Mouse (Mus musculus) lung, embryonic 14.5 days (tissue): ENCODE measurements at regions not wholly inside any gene's neighbourhood (a gene's known extent, or its start where the extent isn't known, plus 50 kb on each side); places are given as distances from the start of the nearest gene placed in this dataset.
"Not testable (repeated sequence)": the region's sequence is repeated elsewhere in the genome, so short reads cannot be mapped to it uniquely, and the experiment has no call there.

Experiments
- ATAC-seq: fragments of 200-750 bp; cut with Nextera tagmentation; 2 replicates; pipeline ENCODE4 v1.8.0; 2017; ENCODE audit warnings: mild to moderate bottlenecking, moderate TSS enrichment, moderate library complexity; ENCODE audit not compliant: insufficient read depth
- DNase-seq: peaks from one replicate; pipeline ENCODE4 v3.0.0-alpha.2; 2015
- H3K27ac ChIP-seq: fragments of 300-500 bp; sonication (generic); 2 replicates; pipeline ENCODE4 v1.5.1; 2014; ENCODE audit warnings: low read depth, mild to moderate bottlenecking, moderate library complexity
- H3K27me3 ChIP-seq: fragments of 300-500 bp; sonication (generic); 2 replicates; pipeline ENCODE4 v1.6.1; 2014; ENCODE audit warnings: low read length, control low read depth; ENCODE audit not compliant: insufficient read depth
- H3K36me3 ChIP-seq: fragments of 300-500 bp; sonication (generic); 2 replicates; pipeline ENCODE4 v1.6.1; 2014; ENCODE audit warnings: control low read depth; ENCODE audit not compliant: insufficient read depth
- H3K4me1 ChIP-seq: fragments of 300-500 bp; sonication (generic); 2 replicates; pipeline ENCODE4 v1.6.1; 2014; ENCODE audit warnings: antibody characterized with exemption, control low read depth; ENCODE audit not compliant: insufficient read depth
- H3K4me2 ChIP-seq: fragments of 300-500 bp; sonication (generic); 2 replicates; pipeline ENCODE4 v1.6.1; 2014; ENCODE audit warnings: mild to moderate bottlenecking
- H3K4me3 ChIP-seq: fragments of 300-500 bp; sonication (generic); 2 replicates; pipeline ENCODE4 v1.5.1; 2014; ENCODE audit warnings: low read depth, low read length
- H3K9ac ChIP-seq: fragments of 300-500 bp; sonication (generic); 2 replicates; pipeline ENCODE4 v1.6.1; 2014
- H3K9me3 ChIP-seq: fragments of 300-500 bp; sonication (generic); 2 replicates; pipeline ENCODE4 v1.6.1; 2016; ENCODE audit warnings: low read depth, low read length, control low read depth
- CTCF ChIP-seq: IDR thresholded peaks from 2 replicates; pipeline ENCODE4 v1.5.1; 2016; ENCODE audit warnings: antibody characterized with exemption, low read depth
- WGBS: fragments of 180-500 bp; shearing (Covaris S2); extraction: QIAGEN DNeasy Blood & Tissue Kit; methylation state at CpG from one replicate; pipeline ENCODE4 v1.1.7; 2014; 5-methylcytosine and 5-hydroxymethylcytosine counted together

- no peak overlapping the region for H3K4me3 ChIP-seq
- no peaks in the 10 kb centered on the region for H3K9me3 ChIP-seq
Measured at GRCm38 (mm10) chr16:61484315-61484714, 879.0 kb upstream of the Epha6 start.

GRCm38 (mm10) chr16:61441881-61442280 is 836.5 kb upstream of the Epha6 start:
- Histone ChIP-seq H3K36me3 (no peaks in the 10 kb centered on the region), H3K9me3 (no peaks in the 10 kb centered on the region), H3K27me3 (no peaks in the 10 kb centered on the region), H3K27ac (no peak overlapping the region), H3K9ac (no peak overlapping the region), H3K4me2 (no peak overlapping the region), H3K4me3 (no peak overlapping the region), H3K4me1 (no peaks in the 10 kb centered on the region)
- TF ChIP-seq CTCF = no peak
- ATAC-seq = no peak
- WGBS = 64% methylated on average over 2 of the region's 2 CpGs
- peak; percentile 12 for DNase-seq

More at GRCm38 (mm10) chr16:61484315-61484714, 879.0 kb upstream of the Epha6 start:
- no peak for ATAC-seq
- no peak for TF ChIP-seq CTCF
- Histone ChIP-seq H3K27me3 (no peaks in the 10 kb centered on the region), H3K4me2 (no peak overlapping the region), H3K4me1 (no peaks in the 10 kb centered on the region), H3K27ac (no peak overlapping the region), H3K9ac (no peak overlapping the region), H3K36me3 (no peaks in the 10 kb centered on the region)
- no peak for DNase-seq

- H3K36me3 ChIP-seq = no peaks in the 10 kb centered on the region
- H3K9me3 ChIP-seq = no peaks in the 10 kb centered on the region
- WGBS = 69% methylated on average over 2 of the region's 2 CpGs
- no peak overlapping the region for H3K9ac ChIP-seq
- no peak overlapping the region for H3K4me3 ChIP-seq
- H3K27me3 ChIP-seq = no peaks in the 10 kb centered on the region
- DNase-seq (no peak), ATAC-seq (no peak)
- H3K4me2 ChIP-seq = no peak overlapping the region
- H3K4me1 ChIP-seq = no peaks in the 10 kb centered on the region
- no peak overlapping the region for H3K27ac ChIP-seq
- no peak for TF ChIP-seq CTCF
Measured at GRCm38 (mm10) chr16:61401261-61401660, 795.9 kb upstream of the Epha6 start.

GRCm38 (mm10) chr16:61381979-61382378 is 776.6 kb upstream of the Epha6 start:
- Histone ChIP-seq H3K27ac (no peak overlapping the region), H3K27me3 (no peaks in the 10 kb centered on the region), H3K36me3 (no peaks in the 10 kb centered on the region), H3K4me3 (no peak overlapping the region), H3K4me2 (no peak overlapping the region), H3K4me1 (no peaks in the 10 kb centered on the region), H3K9me3 (no peaks in the 10 kb centered on the region), H3K9ac (no peak overlapping the region)
- DNase-seq (no peak), ATAC-seq (no peak)
- no peak for TF ChIP-seq CTCF
- WGBS = 61% methylated on average over 2 of the region's 2 CpGs

- not testable (repeated sequence) for H3K36me3 ChIP-seq, H3K9me3 ChIP-seq, H3K27ac ChIP-seq, H3K27me3 ChIP-seq, H3K4me1 ChIP-seq, DNase-seq, ATAC-seq, H3K9ac ChIP-seq, H3K4me3 ChIP-seq, H3K4me2 ChIP-seq
- WGBS = 76% methylated on average over 9 of the region's 16 CpGs
Measured at GRCm38 (mm10) chr16:61376937-61377336, 771.6 kb upstream of the Epha6 start.
